Mouse (Mus musculus) midbrain, postnatal 0 days (tissue): ENCODE data around the gene Kcnc1. TPM values are rescaled to one million over a fixed set of nuclear protein-coding genes. Genes with fewer than 3 reads are reported as not detected.

Source experiments
- ATAC-seq: fragments of 200-750 bp; cut with Nextera tagmentation; 2 replicates; pipeline ENCODE4 v1.8.0; 2017; ENCODE audit warnings: moderate number of reproducible peaks, mild to moderate bottlenecking, moderate TSS enrichment, moderate library complexity; ENCODE audit not compliant: low FRiP score
- DNase-seq: peaks from one replicate; pipeline ENCODE4 v3.0.0-alpha.2; 2015; ENCODE audit warnings: low spot score
- H3K27ac ChIP-seq: fragments of 300-500 bp; sonication (generic); 2 replicates; pipeline ENCODE4 v1.5.1; 2014; ENCODE audit warnings: low read depth, mild to moderate bottlenecking, low read length, mixed read lengths
- H3K27me3 ChIP-seq: fragments of 300-500 bp; sonication (generic); 2 replicates; pipeline ENCODE4 v1.6.1; 2014; ENCODE audit warnings: low read length, control low read depth, mixed read lengths; ENCODE audit not compliant: insufficient read depth
- H3K36me3 ChIP-seq: fragments of 300-500 bp; sonication (generic); 2 replicates; pipeline ENCODE4 v1.6.1; 2014; ENCODE audit warnings: low read length, control low read depth, mixed read lengths; ENCODE audit not compliant: insufficient read depth
- H3K4me1 ChIP-seq: fragments of 300-500 bp; sonication (generic); 2 replicates; pipeline ENCODE4 v1.6.1; 2014; ENCODE audit warnings: mild to moderate bottlenecking, control low read depth, antibody characterized with exemption, low read length, mixed read lengths; ENCODE audit not compliant: insufficient read depth
- H3K4me2 ChIP-seq: fragments of 300-500 bp; sonication (generic); 2 replicates; pipeline ENCODE4 v1.6.1; 2014; ENCODE audit warnings: low read depth, mild to moderate bottlenecking, low read length, mixed read lengths; ENCODE audit not compliant: poor library complexity, severe bottlenecking
- H3K4me3 ChIP-seq: fragments of 300-500 bp; sonication (generic); 2 replicates; pipeline ENCODE4 v1.5.1; 2014; ENCODE audit warnings: low read depth, mild to moderate bottlenecking, low read length, moderate library complexity
- H3K9ac ChIP-seq: fragments of 300-500 bp; sonication (generic); replicated peaks from 2 replicates; pipeline ENCODE4 v1.6.1; 2014; ENCODE audit warnings: mild to moderate bottlenecking, low read length, moderate library complexity, mixed read lengths; ENCODE audit not compliant: poor library complexity, severe bottlenecking
- H3K9me3 ChIP-seq: fragments of 300-500 bp; sonication (generic); 2 replicates; pipeline ENCODE4 v1.6.1; 2016; ENCODE audit warnings: low read length, control low read depth
- CTCF ChIP-seq: IDR thresholded peaks from 2 replicates; pipeline ENCODE4 v1.5.1; 2016; ENCODE audit warnings: antibody characterized with exemption, mild to moderate bottlenecking
- WGBS: fragments of 180-500 bp; shearing (Covaris S2); extraction: QIAGEN DNeasy Blood & Tissue Kit; methylation state at CpG from one replicate; pipeline ENCODE4 v1.1.7; 2014; 5-methylcytosine and 5-hydroxymethylcytosine counted together
- polyA plus RNA-seq: library from polyadenylated mRNA; unstranded; fragments of >200 nt; fragmentation: Nextera tagmentation; extraction: Ambion mirVana; gene quantifications from 2 replicates; pipeline ENCODE4 v1.2.1, GENCODE M21; 2015
- total RNA-seq: library from RNA; depleted of rRNA; stranded (reverse); fragments of >200 nt; gene quantifications from 2 replicates; pipeline ENCODE4 v1.2.3, GENCODE M21; 2014

The Kcnc1 gene
- total and polyA plus RNA-seq, 2 experiments from 2014 or later = 24.0 to 44.9 TPM

DNA sequence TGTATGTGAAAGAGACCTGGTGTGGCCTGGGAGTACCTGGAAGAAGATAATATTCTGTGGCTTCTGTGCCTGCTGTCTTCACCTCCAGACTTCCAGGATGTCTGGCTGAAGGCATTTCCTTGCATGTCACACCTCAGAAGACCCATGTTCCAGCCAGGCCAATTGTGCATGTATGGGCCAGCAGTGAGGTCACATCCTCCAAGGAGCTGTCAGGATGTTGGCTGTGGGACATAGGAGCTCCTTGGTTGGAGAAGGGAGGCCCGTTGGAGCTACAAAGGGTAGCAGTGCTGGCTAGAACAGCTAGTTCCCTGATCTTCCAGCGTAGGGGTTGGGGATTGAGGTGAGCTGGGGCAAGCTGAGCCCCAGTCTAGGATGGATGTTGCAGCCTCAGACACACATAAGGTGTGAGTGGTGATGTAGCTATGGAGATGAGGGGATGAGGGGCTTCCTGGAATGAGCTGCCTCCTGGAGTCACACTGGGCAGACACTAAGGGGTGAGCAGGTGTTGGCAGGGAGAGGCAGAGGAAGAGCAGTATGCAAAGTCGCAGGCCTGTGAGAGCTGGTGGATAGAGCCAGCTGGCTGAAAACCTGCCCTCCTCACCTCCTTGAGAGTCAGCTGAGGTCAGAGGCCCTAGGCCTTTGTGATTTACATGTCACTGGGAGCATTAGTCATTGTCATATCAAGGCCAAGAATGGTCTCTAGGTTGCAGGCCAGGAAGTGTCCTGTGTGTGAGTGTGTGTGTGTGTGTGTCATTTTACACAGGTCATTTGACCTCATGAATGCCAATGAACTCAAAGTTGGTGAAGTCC, 5.3 kb downstream of the Kcnc1 start:
- H3K4me1 ChIP-seq = peaks cover 30% of the 10 kb centered on the region
- DNase-seq (no peak), ATAC-seq (no peak)
- H3K4me2 ChIP-seq = peak overlapping the region; percentile 70
- H3K27ac ChIP-seq = no peak overlapping the region
- no peaks in the 10 kb centered on the region for H3K27me3 ChIP-seq
- H3K9me3 ChIP-seq = no peaks in the 10 kb centered on the region
- no peak for TF ChIP-seq CTCF
- no peaks in the 10 kb centered on the region for H3K36me3 ChIP-seq
- H3K9ac ChIP-seq = no peak overlapping the region
- peak overlapping the region; percentile 64; the same call in 1 of the 2 replicates for H3K4me3 ChIP-seq
- 76% methylated on average over 3 of the region's 3 CpGs for WGBS

DNA sequence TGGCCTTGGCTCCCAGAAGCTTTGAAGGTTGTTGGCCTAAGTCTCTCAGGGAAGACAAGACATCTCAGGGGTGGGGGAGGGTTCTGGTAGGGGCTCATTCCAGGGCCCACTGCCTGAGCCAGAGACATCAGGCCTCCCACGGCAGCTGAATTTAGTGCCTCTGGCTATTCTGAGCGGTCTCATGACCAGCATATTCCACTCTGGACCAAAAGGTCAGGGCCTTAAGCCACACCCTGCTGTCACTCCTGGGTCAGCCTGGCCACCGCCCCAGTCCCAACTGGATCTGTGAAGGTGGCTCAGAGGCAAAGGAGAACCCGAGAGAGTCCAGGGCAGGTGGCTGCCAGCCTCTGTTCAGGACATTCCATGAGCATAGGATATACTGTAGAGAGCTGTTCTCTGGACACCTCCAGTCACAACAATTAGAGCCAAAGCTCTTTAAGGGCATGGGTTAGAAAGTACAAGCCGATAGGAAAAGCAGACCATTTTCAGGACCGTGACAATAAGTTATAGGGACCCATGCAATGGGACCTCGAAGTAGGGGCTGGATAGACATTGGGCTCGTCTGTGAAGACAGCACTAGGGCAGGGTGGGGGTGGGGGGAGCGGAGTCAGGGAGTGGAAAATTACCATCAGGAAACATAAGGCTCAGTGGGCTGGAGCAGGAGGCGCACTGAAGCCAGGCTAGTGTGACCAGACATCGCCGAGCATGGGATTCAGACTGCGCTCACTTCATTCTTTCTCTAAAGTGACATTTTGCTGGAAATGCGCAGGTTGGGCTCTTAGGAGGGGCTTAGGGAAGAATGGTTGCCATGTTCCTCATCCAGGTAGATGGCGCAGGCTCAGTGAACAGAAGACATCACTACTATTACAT, 7.6 kb downstream of the Kcnc1 start:
- TF ChIP-seq CTCF = no peak
- Histone ChIP-seq H3K4me2 (no peak overlapping the region), H3K27ac (no peak overlapping the region), H3K9me3 (no peaks in the 10 kb centered on the region), H3K36me3 (no peaks in the 10 kb centered on the region), H3K4me1 (peaks cover 26% of the 10 kb centered on the region), H3K4me3 (no peak overlapping the region), H3K9ac (no peak overlapping the region), H3K27me3 (no peaks in the 10 kb centered on the region)
- DNase-seq = no peak
- WGBS = 85% methylated on average over 15 of the region's 15 CpGs
- no peak for ATAC-seq

DNA sequence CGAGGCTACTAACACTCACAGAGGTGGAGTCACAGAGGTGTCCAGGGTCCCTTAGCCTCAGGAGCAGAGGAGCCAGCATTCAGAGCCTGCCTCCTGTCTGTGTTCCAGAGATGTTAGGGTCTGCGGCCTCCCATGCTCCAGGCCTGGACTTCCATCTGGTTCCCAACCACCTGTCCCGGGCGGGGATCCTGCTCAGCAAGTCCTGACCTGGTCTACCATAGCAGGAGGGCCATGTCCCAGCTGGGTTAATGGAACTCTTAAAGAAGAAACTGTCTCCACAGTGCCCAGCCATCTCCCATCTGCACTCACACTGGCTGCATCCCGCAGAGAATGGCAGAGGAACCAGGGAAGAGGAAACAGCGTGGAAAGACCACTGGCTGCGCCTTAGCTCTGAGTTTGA, 8.5 kb downstream of the Kcnc1 start:
- no peak for ATAC-seq
- Histone ChIP-seq H3K9me3 (no peaks in the 10 kb centered on the region), H3K27ac (no peak overlapping the region), H3K4me2 (no peak overlapping the region), H3K4me1 (peaks cover 18% of the 10 kb centered on the region; the same call in 1 of the 2 replicates), H3K9ac (no peak overlapping the region), H3K4me3 (no peak overlapping the region), H3K27me3 (no peaks in the 10 kb centered on the region), H3K36me3 (no peaks in the 10 kb centered on the region)
- no peak for DNase-seq
- no peak for TF ChIP-seq CTCF
- WGBS = 86% methylated on average over 7 of the region's 7 CpGs

DNA sequence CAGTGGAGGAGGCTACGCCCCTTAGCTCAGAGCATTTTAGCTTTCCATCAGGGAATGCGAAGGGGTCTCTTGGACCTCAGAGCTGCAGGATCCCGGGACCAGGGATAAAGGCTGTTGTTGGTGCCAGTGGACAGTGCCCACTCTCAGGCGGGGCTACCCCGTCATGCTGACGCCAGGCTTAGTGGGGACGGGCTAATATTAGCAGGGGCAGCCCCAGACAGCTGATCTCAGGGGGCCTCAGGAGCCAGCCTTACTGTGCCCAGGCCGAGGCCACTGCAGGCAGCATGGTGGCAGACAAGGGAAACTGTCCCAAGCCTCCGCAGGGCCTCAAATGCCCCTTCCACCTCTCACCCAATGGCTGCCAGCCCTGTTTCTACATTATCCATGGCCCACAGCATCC, 12.3 kb downstream of the Kcnc1 start:
- DNase-seq (no peak), ATAC-seq (no peak)
- Histone ChIP-seq H3K27me3 (no peaks in the 10 kb centered on the region), H3K4me1 (0 out of 2 replicates have a peak, but pooled peaks cover under 1% of the 10 kb centered on the region), H3K4me2 (no peak overlapping the region), H3K36me3 (no peaks in the 10 kb centered on the region), H3K27ac (no peak overlapping the region), H3K9ac (no peak overlapping the region), H3K4me3 (no peak overlapping the region), H3K9me3 (no peaks in the 10 kb centered on the region)
- TF ChIP-seq CTCF = no peak
- WGBS = 83% methylated on average over 9 of the region's 9 CpGs

DNA sequence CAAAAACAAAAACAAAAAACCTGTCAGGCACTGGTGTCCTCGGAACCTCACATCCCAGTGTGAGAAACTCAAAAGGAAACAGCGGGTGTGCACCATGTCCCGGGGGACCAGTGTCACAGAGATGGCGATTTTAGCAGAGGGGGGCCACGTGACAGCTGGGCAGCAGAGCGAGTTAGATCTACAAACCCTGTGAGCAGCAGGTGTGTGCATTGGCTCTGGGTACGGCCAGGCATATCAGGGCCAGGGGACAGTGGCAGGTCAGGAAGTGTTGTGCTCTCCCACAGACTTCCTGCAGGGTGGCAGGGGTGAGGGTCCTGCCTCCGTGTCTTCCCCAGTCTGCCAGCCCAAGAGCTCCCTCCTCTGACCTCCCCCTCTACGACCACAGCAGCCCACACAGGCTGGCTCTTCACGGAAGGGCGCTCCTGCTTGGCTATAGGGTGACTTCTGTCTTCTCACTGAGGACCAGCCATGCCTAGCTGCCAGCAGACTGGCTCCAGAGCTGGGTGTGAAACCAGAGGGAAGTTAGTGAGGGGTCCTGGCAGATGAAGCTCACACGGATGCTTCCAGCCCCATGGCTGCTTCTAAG, 13.0 kb downstream of the Kcnc1 start:
- no peak for TF ChIP-seq CTCF
- H3K27me3 ChIP-seq = no peaks in the 10 kb centered on the region
- ATAC-seq (no peak), DNase-seq (no peak)
- no peak overlapping the region for H3K27ac ChIP-seq
- no peaks in the 10 kb centered on the region for H3K36me3 ChIP-seq
- no peak overlapping the region for H3K4me2 ChIP-seq
- no peaks in the 10 kb centered on the region for H3K4me1 ChIP-seq
- no peaks in the 10 kb centered on the region for H3K9me3 ChIP-seq
- WGBS = 39% methylated on average over 12 of the region's 12 CpGs
- H3K9ac ChIP-seq = no peak overlapping the region
- no peak overlapping the region for H3K4me3 ChIP-seq
